Mouse (Mus musculus) kidney, postnatal 0 days (tissue): ENCODE data around the gene Fxn. TPM values are rescaled to one million over a fixed set of nuclear protein-coding genes. Genes with fewer than 3 reads are reported as not detected.

ENCODE experiments used
- ATAC-seq: fragments of 200-750 bp; cut with Nextera tagmentation; replicated peaks from 2 replicates; pipeline ENCODE4 v1.8.0; 2017; ENCODE audit warnings: low read depth, moderate number of reproducible peaks, moderate TSS enrichment, moderate library complexity; ENCODE audit not compliant: low FRiP score
- DNase-seq: peaks from one replicate; pipeline ENCODE4 v3.0.0-alpha.2; 2016; ENCODE audit warnings: low spot score
- H3K27ac ChIP-seq: fragments of 300-500 bp; sonication (generic); 2 replicates; pipeline ENCODE4 v1.5.1; 2014; ENCODE audit warnings: mild to moderate bottlenecking
- H3K27me3 ChIP-seq: fragments of 300-500 bp; sonication (generic); 2 replicates; pipeline ENCODE4 v1.6.1; 2014; ENCODE audit warnings: low read length, mixed read lengths; ENCODE audit not compliant: insufficient read depth
- H3K36me3 ChIP-seq: fragments of 300-500 bp; sonication (generic); 2 replicates; pipeline ENCODE4 v1.6.1; 2014; ENCODE audit warnings: low read length, mixed read lengths; ENCODE audit not compliant: insufficient read depth
- H3K4me1 ChIP-seq: fragments of 300-500 bp; sonication (generic); replicated peaks from 2 replicates; pipeline ENCODE4 v1.6.1; 2014; ENCODE audit warnings: antibody characterized with exemption, low read length, mixed read lengths; ENCODE audit not compliant: insufficient read depth
- H3K4me2 ChIP-seq: fragments of 300-500 bp; sonication (generic); 2 replicates; pipeline ENCODE4 v1.6.1; 2014; ENCODE audit warnings: mild to moderate bottlenecking, low read length, moderate library complexity, mixed read lengths
- H3K4me3 ChIP-seq: fragments of 300-500 bp; sonication (generic); replicated peaks from 2 replicates; pipeline ENCODE4 v1.5.1; 2014; ENCODE audit warnings: low read depth, low read length
- H3K9ac ChIP-seq: fragments of 300-500 bp; sonication (generic); 2 replicates; pipeline ENCODE4 v1.6.1; 2014; ENCODE audit warnings: low read depth, low read length
- H3K9me3 ChIP-seq: fragments of 300-500 bp; sonication (generic); replicated peaks from 2 replicates; pipeline ENCODE4 v1.6.1; 2016; ENCODE audit warnings: low read length, inconsistent platforms, mixed read lengths
- CTCF ChIP-seq: IDR thresholded peaks from 2 replicates; pipeline ENCODE4 v1.5.1; 2016; ENCODE audit warnings: antibody characterized with exemption, low read depth, mild to moderate bottlenecking, moderate library complexity
- WGBS: fragments of 180-500 bp; shearing (Covaris S2); extraction: QIAGEN DNeasy Blood & Tissue Kit; methylation state at CpG from one replicate; pipeline ENCODE4 v1.1.7; 2014; 5-methylcytosine and 5-hydroxymethylcytosine counted together
- polyA plus RNA-seq: library from polyadenylated mRNA; unstranded; fragments of >200 nt; fragmentation: Nextera tagmentation; extraction: Ambion mirVana; gene quantifications from 2 replicates; pipeline ENCODE4 v1.2.1, GENCODE M21; 2015

Fxn gene
- polyA plus RNA-seq, 1 experiment from 2014 or later = 55.8 TPM

DNA sequence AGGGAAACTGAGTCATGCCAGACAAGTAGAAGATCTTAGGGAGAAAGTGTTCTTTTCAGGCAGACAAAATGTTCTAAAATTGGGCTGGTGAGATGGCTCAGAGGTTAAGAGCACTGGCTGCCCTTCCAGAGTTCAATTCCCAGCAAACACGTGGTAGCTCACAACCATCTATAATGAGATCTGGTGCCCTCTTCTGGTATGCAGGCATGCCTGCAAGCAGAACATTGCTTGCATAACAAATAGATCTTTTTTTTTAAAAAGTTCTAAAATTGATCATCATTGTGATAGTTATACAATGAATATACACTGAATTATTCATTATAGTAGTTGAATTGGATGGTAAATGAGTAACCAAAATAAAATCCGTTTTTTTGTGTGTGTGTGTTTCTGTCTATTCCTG is 62.1 kb downstream of the Fxn start:
- ATAC-seq (no peak), DNase-seq (no peak)
- H3K36me3 ChIP-seq = no peaks in the 10 kb centered on the region
- no peak overlapping the region for H3K4me2 ChIP-seq
- peak; percentile 64 for TF ChIP-seq CTCF
- H3K27ac ChIP-seq = no peak overlapping the region
- H3K4me1 ChIP-seq = peaks cover 4% of the 10 kb centered on the region; the same call in 1 of the 2 replicates
- H3K9me3 ChIP-seq = no peaks in the 10 kb centered on the region
- no peak overlapping the region for H3K9ac ChIP-seq
- H3K27me3 ChIP-seq = no peaks in the 10 kb centered on the region
- H3K4me3 ChIP-seq = no peak overlapping the region
- 47% methylated on average over 2 of the region's 2 CpGs for WGBS

DNA sequence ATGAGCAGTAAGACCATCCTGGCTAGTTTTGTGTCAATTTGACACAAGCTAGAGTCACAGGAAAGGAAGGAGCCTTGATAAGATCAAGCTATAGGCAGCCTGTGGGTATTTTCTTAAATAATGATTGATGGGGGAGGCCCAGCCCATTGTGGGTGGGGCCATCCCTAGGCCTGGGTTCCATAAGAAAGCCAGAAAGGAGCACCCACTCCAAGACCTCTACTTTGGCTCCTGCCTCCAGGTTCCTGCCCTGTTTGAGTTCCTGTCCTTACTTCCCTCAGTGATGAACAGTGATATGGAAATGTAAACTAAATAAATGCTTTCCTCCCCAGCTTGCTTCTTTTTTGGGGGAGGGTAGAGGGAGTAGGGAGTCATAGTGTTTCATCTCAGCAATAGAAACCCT is 62.6 kb downstream of the Fxn start:
- no peaks in the 10 kb centered on the region for H3K36me3 ChIP-seq
- H3K9ac ChIP-seq = no peak overlapping the region
- no peaks in the 10 kb centered on the region for H3K9me3 ChIP-seq
- no peak overlapping the region for H3K27ac ChIP-seq
- H3K4me2 ChIP-seq = no peak overlapping the region
- peaks cover 4% of the 10 kb centered on the region; the same call in 1 of the 2 replicates for H3K4me1 ChIP-seq
- ATAC-seq = no peak
- H3K27me3 ChIP-seq = no peaks in the 10 kb centered on the region
- H3K4me3 ChIP-seq = no peak overlapping the region
- no peak for DNase-seq
- no peak for TF ChIP-seq CTCF

DNA sequence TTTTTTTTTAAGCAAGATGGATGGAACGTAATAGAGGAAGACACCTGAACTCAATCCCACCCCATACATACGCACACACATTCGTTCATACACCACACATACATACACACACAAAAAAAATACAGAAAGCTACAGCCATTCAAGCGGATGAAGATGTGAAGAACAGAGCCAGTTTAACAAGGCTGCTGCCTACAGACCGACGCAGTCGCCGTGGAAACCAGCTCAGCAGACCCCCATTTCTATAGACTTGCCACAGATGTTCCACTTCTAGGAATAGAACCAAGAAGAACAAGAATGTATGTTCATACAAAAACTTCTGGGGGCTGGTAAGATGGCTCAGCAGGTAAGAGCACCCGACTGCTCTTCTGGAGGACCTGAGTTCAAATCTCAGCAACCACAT is 63.6 kb downstream of the Fxn start:
- H3K4me1 ChIP-seq = peaks cover 4% of the 10 kb centered on the region; the same call in 1 of the 2 replicates
- no peaks in the 10 kb centered on the region for H3K9me3 ChIP-seq
- no peak overlapping the region for H3K4me2 ChIP-seq
- H3K4me3 ChIP-seq = no peak overlapping the region
- DNase-seq (no peak), ATAC-seq (no peak)
- WGBS = 88% methylated on average over 9 of the region's 9 CpGs
- H3K9ac ChIP-seq = no peak overlapping the region
- H3K27ac ChIP-seq = no peak overlapping the region
- no peaks in the 10 kb centered on the region for H3K27me3 ChIP-seq
- no peak for TF ChIP-seq CTCF
- H3K36me3 ChIP-seq = no peaks in the 10 kb centered on the region

DNA sequence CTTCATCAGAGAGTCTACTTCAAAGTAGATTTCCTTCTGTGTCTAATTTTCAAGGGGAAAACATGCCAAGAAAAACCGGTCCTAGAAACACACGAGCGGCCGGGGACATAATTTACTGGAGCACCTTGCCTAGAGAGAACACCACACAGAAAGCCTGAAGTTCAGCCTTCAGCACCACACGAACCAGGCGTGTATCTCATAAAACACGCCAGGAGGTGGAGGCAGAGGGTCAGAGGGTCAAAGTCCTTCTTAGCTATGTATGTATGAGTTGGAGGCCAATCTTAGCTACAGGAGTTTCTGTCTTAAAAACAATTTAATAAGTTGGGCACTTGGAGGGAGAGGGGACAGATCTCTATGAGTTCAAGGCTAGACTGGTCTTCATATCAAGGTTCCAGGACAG is 65.5 kb downstream of the Fxn start:
- Histone ChIP-seq H3K4me1 (0 out of 2 replicates have a peak, but pooled peaks cover 4% of the 10 kb centered on the region), H3K4me3 (no peak overlapping the region), H3K9me3 (no peaks in the 10 kb centered on the region), H3K27ac (no peak overlapping the region), H3K4me2 (no peak overlapping the region), H3K9ac (no peak overlapping the region), H3K36me3 (no peaks in the 10 kb centered on the region), H3K27me3 (no peaks in the 10 kb centered on the region)
- WGBS = 52% methylated on average over 7 of the region's 7 CpGs
- DNase-seq (peak; percentile 33), ATAC-seq (no peak)
- 0 out of 2 replicates have a peak, but pooled peaks have one; percentile 26 for TF ChIP-seq CTCF

DNA sequence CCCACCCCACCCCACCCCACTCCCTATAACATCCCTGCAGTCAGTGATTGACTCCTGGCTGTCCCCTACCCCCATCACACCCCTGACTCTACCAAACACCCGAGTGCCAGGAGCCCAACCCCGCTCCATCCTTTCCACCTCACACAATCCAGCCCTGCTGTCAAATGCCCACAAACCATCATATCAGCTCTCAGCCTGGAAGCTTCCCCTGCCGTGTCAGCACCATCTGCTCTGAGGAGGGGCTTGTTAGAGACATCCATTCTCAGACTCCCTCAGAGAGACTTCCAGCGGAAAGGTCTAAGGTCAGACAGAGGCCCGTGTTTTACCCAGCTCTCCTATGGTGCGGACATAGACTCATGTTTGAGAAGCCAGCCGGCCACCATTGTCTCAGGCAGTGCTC is 67.1 kb downstream of the Fxn start:
- no peaks in the 10 kb centered on the region for H3K4me1 ChIP-seq
- H3K27me3 ChIP-seq = no peaks in the 10 kb centered on the region
- H3K4me2 ChIP-seq = no peak overlapping the region
- peak; percentile 24 for DNase-seq
- H3K4me3 ChIP-seq = no peak overlapping the region
- H3K27ac ChIP-seq = no peak overlapping the region
- no peaks in the 10 kb centered on the region for H3K9me3 ChIP-seq
- WGBS = 39% methylated on average over 7 of the region's 7 CpGs
- no peak; the same call in 1 of the 2 replicates for ATAC-seq
- H3K36me3 ChIP-seq = no peaks in the 10 kb centered on the region
- H3K9ac ChIP-seq = no peak overlapping the region
- TF ChIP-seq CTCF = no peak

DNA sequence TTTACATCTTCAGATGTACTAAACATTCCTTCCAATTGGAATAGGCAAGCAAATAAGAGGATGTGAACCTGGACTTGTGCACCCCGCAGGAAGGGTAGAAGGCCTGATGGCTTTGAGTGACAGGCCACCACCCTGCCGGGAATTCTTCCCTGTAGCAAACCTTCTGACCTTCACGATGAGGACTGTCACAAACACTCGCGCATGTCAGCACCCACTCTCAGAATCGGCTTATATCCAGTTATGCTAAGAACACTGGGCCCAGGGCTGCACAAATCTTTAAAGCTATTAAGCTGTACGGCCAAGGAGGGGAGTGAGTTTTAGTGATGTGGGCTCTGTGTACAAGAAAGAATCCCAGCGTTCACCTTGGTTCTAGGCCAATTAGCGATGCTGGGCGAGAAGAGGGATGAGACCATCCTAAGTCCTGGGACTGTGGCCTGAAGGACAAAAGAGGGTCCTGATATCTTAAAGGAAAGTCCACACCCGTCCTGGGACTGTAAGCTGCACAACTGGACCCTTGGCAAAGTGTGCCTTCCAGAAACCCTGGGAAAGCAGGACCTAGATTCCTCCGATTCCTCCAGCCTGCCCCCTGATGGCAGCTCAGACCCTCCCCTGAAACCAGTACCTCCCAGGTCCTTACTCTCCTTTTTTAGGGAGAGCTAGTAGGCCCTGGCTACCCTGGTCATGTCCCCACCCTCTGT is 67.7 kb downstream of the Fxn start:
- Histone ChIP-seq H3K36me3 (no peaks in the 10 kb centered on the region), H3K9me3 (no peaks in the 10 kb centered on the region), H3K27ac (0 out of 2 replicates have a peak overlapping the region, but pooled peaks have one; percentile 13), H3K27me3 (no peaks in the 10 kb centered on the region), H3K4me3 (no peak overlapping the region), H3K4me2 (no peak overlapping the region), H3K9ac (no peak overlapping the region), H3K4me1 (no peaks in the 10 kb centered on the region)
- 78% methylated on average over 12 of the region's 12 CpGs for WGBS
- TF ChIP-seq CTCF = no peak
- ATAC-seq (no peak), DNase-seq (no peak)

Other genes with a start within 250 kb of the Fxn start
- gene Fam189a2, start 249.6 kb downstream of the Fxn start, polyA plus RNA-seq = 1.1 and 1.6 TPM in 2 replicates
- 24.9 and 25.5 TPM in 2 replicates for gene Tjp2, start 55.6 kb downstream of the Fxn start, polyA plus RNA-seq
- gene Fam122a, start 196.8 kb upstream of the Fxn start, polyA plus RNA-seq = 63.8 and 65.6 TPM in 2 replicates